In genomic region chr7:51771895-51772871, GRCm38 (mm10) we compare ENCODE assay signal across 7 mouse cellular contexts.
A peak's percentile ranks its signal among the peaks of the same experiment; 100 is the strongest.
DNase-seq lines count a peak whose midpoint lies in the region; ATAC-seq and TF ChIP-seq lines count a peak whose summit lies in the region.

No protein-coding gene starts in this region.

- H3K4me3 ChIP-seq in hindbrain, embryonic 12.5 days: no peak overlapping the region
- H3K4me3 ChIP-seq in midbrain, postnatal 0 days (ENCODE audit: low read depth, low read length): no peak overlapping the region

- H3K27ac ChIP-seq in hindbrain, embryonic 12.5 days: peak overlapping the region; percentile 84
- peak overlapping the region; percentile 84 for H3K27ac ChIP-seq in midbrain, postnatal 0 days (ENCODE audit: low read depth, low read length)

- H3K9ac ChIP-seq in hindbrain, embryonic 12.5 days: no peak overlapping the region
- no peak overlapping the region for H3K9ac ChIP-seq in midbrain, postnatal 0 days (replicated peaks; ENCODE audit: low read length, poor library complexity, severe bottlenecking)

- H3K27me3 ChIP-seq in hindbrain, embryonic 12.5 days: no peaks in the 10 kb centered on the region
- no peaks in the 10 kb centered on the region for H3K27me3 ChIP-seq in midbrain, postnatal 0 days (ENCODE audit: insufficient read depth, low read length)

- H3K36me3 ChIP-seq in hindbrain, embryonic 12.5 days: no peaks in the 10 kb centered on the region
- no peaks in the 10 kb centered on the region for H3K36me3 ChIP-seq in midbrain, postnatal 0 days (ENCODE audit: insufficient read depth, low read length)

- no peaks in the 10 kb centered on the region for H3K9me3 ChIP-seq in hindbrain, embryonic 12.5 days (replicated peaks)
- no peaks in the 10 kb centered on the region for H3K9me3 ChIP-seq in midbrain, postnatal 0 days (ENCODE audit: low read length)

- peak; percentile 86 for ATAC-seq in hindbrain, embryonic 12.5 days (ENCODE audit: low FRiP score)
- ATAC-seq in midbrain, postnatal 0 days (ENCODE audit: low FRiP score): peak; percentile 89

- no peak overlapping the region; the same call in 1 of the 2 replicates for H3K4me2 ChIP-seq in hindbrain, embryonic 12.5 days (replicated peaks)
- H3K4me2 ChIP-seq in midbrain, postnatal 0 days (ENCODE audit: low read depth, low read length, poor library complexity, severe bottlenecking): peak overlapping the region; percentile 15

- peak; percentile 36 for DNase-seq in cerebellum, adult 11-12 months
- peak; percentile 73 for DNase-seq in embryo, embryonic 10.5 days (ENCODE audit: low spot score)
- peak; percentile 92 for DNase-seq in midbrain, postnatal 0 days (ENCODE audit: low spot score)
- DNase-seq in thymus, postnatal 10 days (ENCODE audit: low spot score in 2 of 2): no peak
- DNase-seq in urinary bladder, postnatal 36 days (ENCODE audit: low spot score in 2 of 2): no peak
- no peak for DNase-seq in adrenal gland, adult 2 months

- 55% methylated on average over 8 of the region's 8 CpGs for WGBS in hindbrain, embryonic 12.5 days
- WGBS in midbrain, postnatal 0 days: 32% methylated on average over 8 of the region's 8 CpGs

- TF ChIP-seq CTCF in midbrain, postnatal 0 days (IDR thresholded peaks at IDR 0.05): no peak

- peaks cover 8% of the 10 kb centered on the region for H3K4me1 ChIP-seq in hindbrain, embryonic 12.5 days
- no peaks in the 10 kb centered on the region; the same call in 1 of the 2 replicates for H3K4me1 ChIP-seq in midbrain, postnatal 0 days (ENCODE audit: insufficient read depth, low read length)

Comparison
In these comparisons a context has a peak if more than half of its experiments do, and no peak if none do; other contexts are left out.
1. DNase-seq: peak in cerebellum, adult 11-12 months (single experiment), embryo, embryonic 10.5 days (single experiment) and midbrain, postnatal 0 days (single experiment); none in thymus, postnatal 10 days (0 of 2), urinary bladder, postnatal 36 days (0 of 2) and adrenal gland, adult 2 months (single experiment).